Mouse (Mus musculus) layer of hippocampus, adult 2 months (tissue): Measurements from ENCODE around the gene Kctd7. TPM values are rescaled to one million over a fixed set of nuclear protein-coding genes. Genes with fewer than 3 reads are reported as not detected.

Experiments
- DNase-seq, 2 experiments: peaks; one replicate each; pipeline ENCODE4 v3.0.0; 2022; ENCODE audit warnings: low spot score in 2 of 2
- H3K27ac ChIP-seq: fragments of 200-600 bp; 2 replicates; pipeline ENCODE4 v1.8.1; 2022
- H3K4me3 ChIP-seq: fragments of 200-600 bp; 2 replicates; pipeline ENCODE4 v1.8.1; 2022; ENCODE audit warnings: mild to moderate bottlenecking
- CTCF ChIP-seq: fragments of 200-600 bp; conservative IDR thresholded peaks from 2 replicates; pipeline ENCODE4 v1.8.1; 2022; ENCODE audit warnings: antibody characterized with exemption, mild to moderate bottlenecking, moderate library complexity
- total RNA-seq, 2 experiments: library from RNA; stranded (reverse); gene quantifications; 2 replicates each; pipeline ENCODE4 v1.2.3; 2021

Gene Kctd7
- total RNA-seq, 2 experiments from 2014 or later = 10.3 to 12.8 TPM

- DNase-seq = no peak
- H3K27ac ChIP-seq = no peak overlapping the region
- TF ChIP-seq CTCF = no peak
- H3K4me3 ChIP-seq = no peak overlapping the region
Observed at GRCm38 (mm10) chr5:130154286-130154685, 9.6 kb downstream of the Kctd7 start.

GRCm38 (mm10) chr5:130158545-130158944 lies 13.9 kb downstream of the Kctd7 start:
- Histone ChIP-seq H3K27ac (no peak overlapping the region), H3K4me3 (no peak overlapping the region)
- DNase-seq = no peak
- no peak for TF ChIP-seq CTCF

DNA sequence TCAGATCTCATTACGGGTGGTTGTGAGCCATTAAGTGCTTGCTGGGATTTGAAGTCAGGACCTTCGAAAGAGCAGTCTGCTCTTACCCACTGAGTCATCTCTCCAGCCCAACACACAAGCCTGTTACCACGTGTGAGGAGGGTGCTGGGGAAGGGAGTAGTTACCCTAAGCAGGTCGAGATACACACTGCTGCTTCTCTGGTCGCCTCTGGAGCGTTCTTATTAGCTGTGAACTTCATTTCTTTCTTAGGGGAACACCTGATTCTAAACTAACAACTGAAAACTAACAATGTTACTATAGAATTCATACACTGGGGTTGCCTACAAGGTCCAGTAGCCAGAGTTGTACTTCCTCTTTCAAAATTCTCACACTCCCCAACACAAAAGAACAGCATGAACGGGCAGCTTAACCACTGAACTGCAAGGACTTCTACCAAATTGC lies 15.1 kb downstream of the Kctd7 start:
- H3K4me3 ChIP-seq = no peak overlapping the region
- no peak for TF ChIP-seq CTCF
- no peak overlapping the region for H3K27ac ChIP-seq
- no peak for DNase-seq

DNA sequence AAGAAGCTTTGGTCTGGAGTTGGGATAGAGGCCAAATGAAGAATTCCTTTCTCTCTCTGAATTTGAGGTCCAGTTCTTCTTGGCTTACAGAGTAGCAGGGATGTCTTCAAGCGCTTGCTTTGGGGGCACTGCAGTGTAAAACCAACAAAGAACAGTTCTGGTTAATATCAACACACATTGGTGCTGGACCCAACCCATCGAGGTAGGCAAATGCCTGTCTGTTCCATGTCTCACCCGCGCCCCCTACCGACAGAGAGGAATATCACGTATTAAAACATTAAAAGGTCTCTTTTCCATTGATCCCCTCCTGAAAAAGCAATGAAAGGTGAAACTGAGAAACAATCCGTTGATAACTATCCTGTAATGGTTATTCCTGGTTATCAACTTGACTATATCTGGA lies 19.0 kb downstream of the Kctd7 start:
- TF ChIP-seq CTCF = peak; percentile 89
- no peak overlapping the region for H3K27ac ChIP-seq
- peak; percentile 77 to 81 for DNase-seq
- H3K4me3 ChIP-seq = no peak overlapping the region

DNA sequence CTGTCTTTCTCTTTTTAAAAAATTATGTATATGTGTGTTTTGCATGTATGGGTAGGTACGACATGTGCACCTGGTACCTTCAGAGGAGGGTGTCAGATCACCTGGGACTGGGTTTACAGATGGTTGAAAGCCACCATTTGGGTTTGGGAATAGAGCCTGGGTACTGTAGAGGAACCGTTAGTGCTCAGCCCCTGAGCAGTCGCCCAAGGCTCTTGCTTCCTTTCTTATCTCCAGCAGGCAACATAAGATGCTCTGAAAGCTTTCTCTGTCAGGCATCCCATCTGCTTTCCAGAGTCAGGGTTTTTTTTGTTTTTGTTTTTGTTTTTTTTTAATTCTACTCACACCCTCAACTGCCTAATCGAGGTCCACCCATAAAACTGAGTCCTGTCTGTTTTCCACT lies 20.6 kb downstream of the Kctd7 start:
- no peak for TF ChIP-seq CTCF
- Histone ChIP-seq H3K4me3 (no peak overlapping the region), H3K27ac (no peak overlapping the region)
- no peak for DNase-seq

- Histone ChIP-seq H3K4me3 (no peak overlapping the region), H3K27ac (no peak overlapping the region)
- no peak for TF ChIP-seq CTCF
- no peak for DNase-seq
Observed at GRCm38 (mm10) chr5:130169109-130169508, 24.4 kb downstream of the Kctd7 start.

GRCm38 (mm10) chr5:130170666-130171422 lies 26.2 kb downstream of the Kctd7 start:
- TF ChIP-seq CTCF = no peak

GRCm38 (mm10) chr5:130171423-130171954 lies 26.8 kb downstream of the Kctd7 start, which contains the start of gene Rabgef1:
Gene Rabgef1 (plus strand): TSS chr5:130171798.
- DNase-seq = peak; percentile 91 to 92
- Histone ChIP-seq H3K4me3 (peak within 1 kb of the TSS; percentile 83), H3K27ac (peak within 1 kb of the TSS; percentile 98)
- TF ChIP-seq CTCF = no peak

More at GRCm38 (mm10) chr5:130170666-130171422, 26.2 kb downstream of the Kctd7 start:
- Histone ChIP-seq H3K4me3 (peak overlapping the region; percentile 83), H3K27ac (peak overlapping the region; percentile 98)
- DNase-seq = no peak

DNA sequence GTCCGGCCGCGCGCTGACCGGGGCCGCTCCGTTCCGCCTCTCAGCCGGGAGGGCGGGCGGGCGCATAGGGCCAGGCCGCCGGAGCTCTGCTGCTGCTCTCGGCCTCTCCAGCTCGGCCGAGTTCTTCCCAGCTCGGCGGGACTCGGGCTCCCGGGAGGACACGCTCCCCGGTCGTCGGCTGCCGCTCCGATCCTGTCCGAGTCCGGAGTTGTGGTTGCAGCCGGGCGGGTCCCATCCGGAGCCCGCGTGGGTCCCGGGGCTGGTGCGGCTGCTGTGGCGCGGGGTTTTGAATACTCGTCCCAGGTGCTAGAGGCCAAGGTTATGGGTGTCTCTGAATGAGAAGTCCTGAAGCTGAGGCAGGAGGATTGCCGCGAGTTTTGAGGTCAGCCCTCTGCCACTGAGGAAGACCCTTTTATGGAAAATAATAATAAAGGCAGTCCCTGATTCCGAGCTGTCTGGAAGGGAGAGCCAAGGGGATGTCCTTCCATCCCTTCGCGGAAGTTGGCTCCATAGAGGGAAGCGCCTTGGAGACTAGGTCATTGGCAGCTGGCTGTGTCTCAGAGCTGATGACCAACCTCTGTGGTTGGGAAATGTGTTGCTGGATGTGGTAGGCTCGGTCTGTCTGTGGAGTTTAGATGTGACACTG lies 27.4 kb downstream of the Kctd7 start:
- DNase-seq = no peak
- no peak for TF ChIP-seq CTCF
- H3K27ac ChIP-seq = peak overlapping the region; percentile 98
- peak overlapping the region; percentile 83 for H3K4me3 ChIP-seq

- no peak for DNase-seq
- Histone ChIP-seq H3K27ac (no peak overlapping the region), H3K4me3 (peak overlapping the region; percentile 83)
- TF ChIP-seq CTCF = no peak
Observed at GRCm38 (mm10) chr5:130173012-130173411, 28.4 kb downstream of the Kctd7 start.

- no peak overlapping the region for H3K4me3 ChIP-seq
- TF ChIP-seq CTCF = no peak
- no peak overlapping the region for H3K27ac ChIP-seq
- no peak for DNase-seq
Observed at GRCm38 (mm10) chr5:130177871-130178270, 33.2 kb downstream of the Kctd7 start.

DNA sequence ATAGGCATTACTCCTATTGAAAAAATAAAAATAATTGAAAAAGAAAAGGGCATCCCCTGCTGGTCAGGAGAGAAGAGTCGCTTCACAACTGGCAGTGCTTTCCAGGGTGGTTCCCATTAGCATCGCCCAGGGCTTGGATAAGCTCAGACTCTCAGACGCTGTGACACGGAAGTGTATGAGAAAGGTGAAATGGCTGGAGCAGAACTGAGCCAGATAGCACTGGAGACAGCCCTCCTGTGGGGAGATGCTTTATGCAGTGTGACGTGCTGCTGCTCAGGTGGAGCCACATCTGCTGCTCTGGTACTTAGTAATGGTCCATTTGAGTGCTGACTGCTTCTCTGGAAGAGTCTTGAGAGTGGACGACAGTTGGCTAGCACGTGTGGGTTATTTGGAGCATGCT lies 35.7 kb downstream of the Kctd7 start:
- no peak overlapping the region for H3K4me3 ChIP-seq
- no peak overlapping the region for H3K27ac ChIP-seq
- DNase-seq = no peak
- TF ChIP-seq CTCF = peak; percentile 25

GRCm38 (mm10) chr5:130181740-130182540 lies 37.3 kb downstream of the Kctd7 start:
- Histone ChIP-seq H3K4me3 (no peak overlapping the region), H3K27ac (no peak overlapping the region)
- TF ChIP-seq CTCF = no peak
- DNase-seq = no peak
